ENCODE assay signal across 15 mouse cellular contexts in genomic region chr7:125996151-125996550, GRCm38 (mm10).
"Had no signal": no experiment of that assay in that cellular context is flagged by ENCODE, and none has a peak within 500 bp of the region (broad histone marks: within the 10 kb centered on the region; RNA-seq: fewer than 3 reads in every experiment).

No protein-coding gene starts in this region.

- ATAC-seq: liver, postnatal 0 days; midbrain, embryonic 15.5 days had no signal

- H3K4me1 ChIP-seq: limb, embryonic 12.5 days; liver, embryonic 13.5 days; lung, embryonic 15.5 days had no signal

- H3K27ac ChIP-seq: layer of hippocampus, adult 2 months; limb, embryonic 12.5 days; liver, embryonic 13.5 days; lung, embryonic 15.5 days; macrophage; midbrain, embryonic 15.5 days; neural tube, embryonic 12.5 days had no signal

- DNase-seq: kidney, postnatal 4 days; liver; liver, embryonic 13.5 days; liver, postnatal 0 days; lung, postnatal 14 days; right cerebral cortex, postnatal 14 days; thymus, postnatal 36 days had no signal

- H3K36me3 ChIP-seq: limb, embryonic 12.5 days; liver, embryonic 13.5 days; lung, embryonic 15.5 days; midbrain, embryonic 15.5 days; neural tube, embryonic 12.5 days had no signal

- H3K4me3 ChIP-seq: layer of hippocampus, adult 2 months; limb, embryonic 12.5 days; liver, embryonic 13.5 days; lung, embryonic 15.5 days; megakaryocyte, embryonic 14.5 days; midbrain, embryonic 15.5 days; neural tube, embryonic 12.5 days had no signal

- H3K4me2 ChIP-seq: limb, embryonic 12.5 days; liver, embryonic 13.5 days; lung, embryonic 15.5 days; midbrain, embryonic 11.5 days; midbrain, embryonic 15.5 days; neural tube, embryonic 12.5 days had no signal

- H3K27me3 ChIP-seq: limb, embryonic 12.5 days; lung, embryonic 15.5 days; midbrain, embryonic 15.5 days; neural tube, embryonic 12.5 days had no signal

- H3K9me3 ChIP-seq: liver, embryonic 13.5 days; lung, embryonic 15.5 days; megakaryocyte, embryonic 14.5 days; midbrain, embryonic 15.5 days; neural tube, embryonic 12.5 days had no signal

- H3K9ac ChIP-seq: limb, embryonic 12.5 days; liver, embryonic 13.5 days; liver, postnatal 0 days; lung, embryonic 15.5 days; midbrain, embryonic 15.5 days; neural tube, embryonic 12.5 days had no signal
